ENCODE assay signal across 27 mouse cellular contexts in the genomic region with DNA sequence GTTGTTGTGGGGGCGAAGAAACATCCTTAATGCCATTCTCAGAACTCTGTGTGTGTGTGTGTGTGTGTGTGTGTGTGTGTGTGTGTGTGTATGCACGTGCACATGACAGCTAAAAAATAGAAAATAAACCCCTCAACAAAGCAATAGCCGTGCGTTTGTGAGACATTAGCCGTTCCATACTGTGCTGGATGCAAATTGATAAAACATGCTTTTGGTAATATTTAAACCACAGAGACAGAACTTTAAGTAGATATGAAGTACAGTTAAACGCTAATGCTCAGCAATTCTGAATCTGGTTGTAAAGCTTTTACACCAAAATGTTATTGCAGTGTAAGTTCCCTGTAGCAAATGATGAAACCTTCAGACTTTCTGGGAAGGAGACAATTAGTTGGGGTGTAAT. TPM values are rescaled to one million over a fixed set of nuclear protein-coding genes. Genes with fewer than 3 reads are reported as not detected.
DNase-seq lines count a peak whose midpoint lies in the region; ATAC-seq and TF ChIP-seq lines count a peak whose summit lies in the region.
"Had no signal": no experiment of that assay in that cellular context is flagged by ENCODE, and none has a peak within 500 bp of the region (broad histone marks: within the 10 kb centered on the region; RNA-seq: fewer than 3 reads in every experiment).

No protein-coding gene starts in this region.

- no peak overlapping the region for H3K9ac ChIP-seq in liver, embryonic 14.5 days (replicated peaks)
- H3K9ac ChIP-seq in liver, embryonic 11.5 days (ENCODE audit: low read depth, low read length) = no peak overlapping the region
- H3K9ac ChIP-seq in midbrain, embryonic 11.5 days (ENCODE audit: low read length) = no peak overlapping the region
- H3K9ac ChIP-seq: embryonic facial prominence, embryonic 13.5 days; embryonic facial prominence, embryonic 15.5 days; forebrain, embryonic 12.5 days had no signal

- 37% methylated on average over 6 of the region's 6 CpGs for WGBS in liver, embryonic 14.5 days (ENCODE audit: insufficient replicate concordance)
- 87% methylated on average over 6 of the region's 6 CpGs for WGBS in liver, embryonic 11.5 days
- 95% methylated on average over 6 of the region's 6 CpGs for WGBS in midbrain, embryonic 11.5 days
- 89% methylated on average over 6 of the region's 6 CpGs for WGBS in midbrain, embryonic 10.5 days

- peak; percentile 36; the same call in 1 of the 2 replicates for TF ChIP-seq EP300 in liver, embryonic 14.5 days (IDR thresholded peaks at IDR 0.05; ENCODE audit: low read depth)

- no peak overlapping the region for H3K4me2 ChIP-seq in liver, embryonic 14.5 days (ENCODE audit: low read depth)
- no peak overlapping the region for H3K4me2 ChIP-seq in liver, embryonic 11.5 days
- no peak overlapping the region for H3K4me2 ChIP-seq in midbrain, embryonic 11.5 days
- H3K4me2 ChIP-seq: embryonic facial prominence, embryonic 13.5 days; embryonic facial prominence, embryonic 15.5 days; forebrain, embryonic 12.5 days had no signal

- DNase-seq in liver, embryonic 14.5 days (ENCODE audit: low read depth in 3 of 3, low spot score in 3 of 3) = no peak
- DNase-seq in liver, embryonic 11.5 days (ENCODE audit: low spot score) = no peak
- DNase-seq in midbrain, embryonic 11.5 days (ENCODE audit: low spot score, missing footprints) = peak; percentile 45
- no peak for DNase-seq in midbrain, embryonic 10.5 days (ENCODE audit: low spot score)
- DNase-seq in layer of hippocampus, postnatal 14 days (ENCODE audit: low spot score in 2 of 2) = no peak
- no peak for DNase-seq in layer of hippocampus, adult 11-12 months (ENCODE audit: low spot score)
- DNase-seq: adrenal gland, adult 2 months; adrenal gland, postnatal 14 days; adrenal gland, postnatal 36 days; B cell, adult 2 months; cerebellum, adult 11-12 months; cerebellum, adult 2 months; cerebellum, adult 9-10 months; cerebellum, postnatal 10 days; cerebellum, postnatal 25 days; embryo, embryonic 11 days had no signal

- TF ChIP-seq CTCF in liver, embryonic 14.5 days (IDR thresholded peaks at IDR 0.05; ENCODE audit: low read depth) = no peak

- peaks cover 5% of the 10 kb centered on the region in 2 experiments; a peak in 2 of 4 replicates for H3K4me1 ChIP-seq in liver, embryonic 14.5 days (replicated peaks; ENCODE audit: control insufficient read depth in 2 of 2, insufficient read depth in 2 of 2, low read length in 1 of 2)
- H3K4me1 ChIP-seq in liver, embryonic 11.5 days (replicated peaks; ENCODE audit: control insufficient read depth, insufficient read depth, low read length) = 0 out of 2 replicates have a peak, but pooled peaks cover 3% of the 10 kb centered on the region
- peaks cover 6% of the 10 kb centered on the region; the same call in 1 of the 2 replicates for H3K4me1 ChIP-seq in midbrain, embryonic 11.5 days (ENCODE audit: control insufficient read depth, insufficient read depth, low read length)
- peaks cover 22% of the 10 kb centered on the region for H3K4me1 ChIP-seq in midbrain, embryonic 10.5 days

- no peaks in the 10 kb centered on the region for H3K9me3 ChIP-seq in liver, embryonic 14.5 days (ENCODE audit: control insufficient read depth, low read length)
- H3K9me3 ChIP-seq in liver, embryonic 11.5 days (ENCODE audit: control insufficient read depth, low read length) = no peaks in the 10 kb centered on the region
- H3K9me3 ChIP-seq in midbrain, embryonic 11.5 days (ENCODE audit: control insufficient read depth, low read length) = no peaks in the 10 kb centered on the region
- no peaks in the 10 kb centered on the region for H3K9me3 ChIP-seq in midbrain, embryonic 10.5 days (replicated peaks)
- H3K9me3 ChIP-seq: embryonic facial prominence, embryonic 13.5 days; embryonic facial prominence, embryonic 15.5 days; forebrain, embryonic 10.5 days; forebrain, embryonic 12.5 days; G1E had no signal

- no peaks in the 10 kb centered on the region for H3K36me3 ChIP-seq in liver, embryonic 14.5 days (replicated peaks; ENCODE audit: control insufficient read depth, insufficient read depth, low read depth)
- no peaks in the 10 kb centered on the region for H3K36me3 ChIP-seq in liver, embryonic 11.5 days (ENCODE audit: control insufficient read depth, insufficient read depth, low read length)
- H3K36me3 ChIP-seq in midbrain, embryonic 11.5 days (ENCODE audit: control insufficient read depth, insufficient read depth, low read length) = no peaks in the 10 kb centered on the region
- no peaks in the 10 kb centered on the region for H3K36me3 ChIP-seq in midbrain, embryonic 10.5 days
- H3K36me3 ChIP-seq: embryonic facial prominence, embryonic 13.5 days; embryonic facial prominence, embryonic 15.5 days; forebrain, embryonic 10.5 days; forebrain, embryonic 12.5 days had no signal

- H3K4me3 ChIP-seq in liver, embryonic 14.5 days (ENCODE audit: insufficient read depth in 1 of 2, low read depth in 2 of 2, low read length in 2 of 2) = no peak overlapping the region
- no peak overlapping the region for H3K4me3 ChIP-seq in liver, embryonic 11.5 days (ENCODE audit: low read depth, low read length)
- no peak overlapping the region for H3K4me3 ChIP-seq in midbrain, embryonic 11.5 days (ENCODE audit: low read depth, low read length)
- H3K4me3 ChIP-seq in midbrain, embryonic 10.5 days = no peak overlapping the region
- H3K4me3 ChIP-seq: embryonic facial prominence, embryonic 13.5 days; embryonic facial prominence, embryonic 15.5 days; erythroblast, embryonic 14.5 days; forebrain, embryonic 10.5 days; forebrain, embryonic 12.5 days had no signal

- 0 out of 2 replicates have a peak, but pooled peaks have one; percentile 33 for ATAC-seq in liver, embryonic 14.5 days (ENCODE audit: insufficient read depth)
- ATAC-seq in liver, embryonic 11.5 days (replicated peaks; ENCODE audit: low FRiP score) = no peak
- no peak for ATAC-seq in midbrain, embryonic 11.5 days (ENCODE audit: low FRiP score)
- peak; percentile 63 for ATAC-seq in megakaryocyte progenitor cell, adult 5-6 weeks (replicated peaks; ENCODE audit: poor library complexity)
- ATAC-seq: CD4-positive, CD25-positive, alpha-beta regulatory T cell, adult 4 months; forebrain, embryonic 14.5 days; forebrain, embryonic 16.5 days had no signal

- no peak overlapping the region for H3K27ac ChIP-seq in liver, embryonic 14.5 days
- H3K27ac ChIP-seq in liver, embryonic 11.5 days (ENCODE audit: low read depth, low read length) = no peak overlapping the region
- H3K27ac ChIP-seq in midbrain, embryonic 11.5 days (ENCODE audit: low read depth, low read length) = no peak overlapping the region
- no peak overlapping the region for H3K27ac ChIP-seq in midbrain, embryonic 10.5 days (replicated peaks)
- H3K27ac ChIP-seq: embryonic facial prominence, embryonic 13.5 days; embryonic facial prominence, embryonic 15.5 days; forebrain, embryonic 10.5 days; forebrain, embryonic 12.5 days had no signal

- H3K27me3 ChIP-seq in liver, embryonic 14.5 days (ENCODE audit: control insufficient read depth, insufficient read depth, low read length) = no peaks in the 10 kb centered on the region
- no peaks in the 10 kb centered on the region for H3K27me3 ChIP-seq in liver, embryonic 11.5 days (replicated peaks; ENCODE audit: control insufficient read depth, insufficient read depth, low read length)
- no peaks in the 10 kb centered on the region for H3K27me3 ChIP-seq in midbrain, embryonic 11.5 days (ENCODE audit: control insufficient read depth, insufficient read depth, low read length)
- no peaks in the 10 kb centered on the region for H3K27me3 ChIP-seq in midbrain, embryonic 10.5 days (ENCODE audit: low read depth, poor library complexity, severe bottlenecking)
- H3K27me3 ChIP-seq: CH12.LX; embryonic facial prominence, embryonic 13.5 days; embryonic facial prominence, embryonic 15.5 days; forebrain, embryonic 12.5 days had no signal

RNA-seq across cellular contexts. Expression of a gene that starts 22.6 kb away (rescaled TPM):
- 5.0 TPM in 2 replicates for polyA plus RNA-seq in liver, embryonic 14.5 days (2012; rRNA removed)
- 7.9 and 9.9 TPM in 2 replicates for polyA plus RNA-seq in liver, embryonic 14.5 days (2014; fragmentation: Nextera tagmentation; extraction: Ambion mirVana)
- 13.8 and 13.9 TPM in 2 replicates for polyA plus RNA-seq in liver, embryonic 11.5 days (2014; fragmentation: Nextera tagmentation; extraction: Ambion mirVana)
- polyA plus RNA-seq in midbrain, embryonic 11.5 days (2014; fragmentation: Nextera tagmentation; extraction: Ambion mirVana) = 19.6 and 19.7 TPM in 2 replicates
- polyA plus RNA-seq in midbrain, embryonic 10.5 days (2016; fragmentation: Nextera tagmentation; extraction: Ambion mirVana) = 19.6 and 21.7 TPM in 2 replicates
- 20.5 and 21.4 TPM in 2 replicates for total RNA-seq in megakaryocyte progenitor cell, adult 5-6 weeks (2015)
- 4.8 and 5.3 TPM in 2 replicates for total RNA-seq in megakaryocyte progenitor cell, adult 5-6 weeks (2017)
- total RNA-seq in layer of hippocampus, postnatal 14 days (2021) = 1 to 10 TPM; 4.1 to 5.5 TPM

Comparison
In these comparisons a context has a peak if more than half of its experiments do, and no peak if none do; other contexts are left out.
1. ATAC-seq: peak in liver, embryonic 14.5 days (single experiment) and megakaryocyte progenitor cell, adult 5-6 weeks (single experiment); none in liver, embryonic 11.5 days (single experiment) and midbrain, embryonic 11.5 days (single experiment).